Mouse (Mus musculus): ENCODE measurements around the gene Zfp426.

Zfp426 gene

DNA sequence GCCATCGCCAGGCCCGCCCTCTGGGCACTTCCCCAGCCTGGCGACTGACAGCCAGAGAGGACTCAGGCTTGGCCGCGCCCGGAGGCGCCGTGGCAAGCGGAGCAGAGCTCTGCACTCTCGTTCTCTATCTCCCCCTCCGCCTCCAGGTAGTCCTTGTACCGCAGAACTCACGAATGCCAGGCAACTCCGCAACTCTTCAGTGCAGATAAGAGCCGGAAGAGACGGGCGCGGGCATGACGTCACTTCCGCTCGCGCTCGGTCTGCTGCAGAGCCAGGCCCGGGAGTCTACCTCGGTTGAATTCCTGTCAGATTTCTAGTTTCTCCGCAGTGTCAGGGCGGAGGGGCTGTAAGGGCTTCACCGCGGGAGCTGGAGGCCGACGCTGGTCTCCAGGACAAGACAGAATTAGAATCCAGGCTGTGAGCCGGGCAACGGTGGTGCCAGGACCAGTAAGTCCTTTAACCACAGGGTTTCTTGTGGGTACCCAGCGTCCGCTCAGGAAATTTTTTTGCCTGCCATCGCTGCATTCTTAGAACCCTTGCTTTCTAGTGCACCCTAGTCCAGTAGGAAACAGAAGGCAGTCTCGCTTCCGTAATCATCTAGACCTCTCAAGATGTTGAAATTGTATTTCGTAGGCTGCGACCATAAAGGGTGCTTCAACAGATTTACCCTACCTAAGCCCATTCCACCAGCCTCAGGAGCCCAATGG lies at the start of gene Zfp426:
Zfp426 (minus strand) TSS at position 220 of the 707 bp plus-strand sequence.
- DNase-seq = peak; percentile 92

DNA sequence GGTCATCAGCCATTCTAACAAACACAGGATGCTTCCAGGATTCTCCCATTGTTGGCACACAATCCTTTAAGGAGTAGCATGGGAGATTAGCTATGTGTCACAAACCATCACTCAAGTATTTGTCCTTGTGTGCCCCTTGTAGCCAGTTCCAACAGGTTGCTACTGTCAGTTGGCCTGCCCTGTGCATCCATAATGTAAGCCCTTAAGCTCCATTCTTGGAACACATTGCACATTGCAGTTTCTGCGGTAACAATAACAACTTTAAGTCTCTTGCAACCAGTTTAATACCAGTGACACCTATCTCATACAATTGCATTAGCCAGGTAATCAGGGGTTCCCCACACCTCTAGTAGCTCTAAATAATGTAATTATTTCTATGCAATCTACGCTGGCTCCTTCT lies 44.1 kb upstream of the Zfp426 start:
- no peak for DNase-seq

DNA sequence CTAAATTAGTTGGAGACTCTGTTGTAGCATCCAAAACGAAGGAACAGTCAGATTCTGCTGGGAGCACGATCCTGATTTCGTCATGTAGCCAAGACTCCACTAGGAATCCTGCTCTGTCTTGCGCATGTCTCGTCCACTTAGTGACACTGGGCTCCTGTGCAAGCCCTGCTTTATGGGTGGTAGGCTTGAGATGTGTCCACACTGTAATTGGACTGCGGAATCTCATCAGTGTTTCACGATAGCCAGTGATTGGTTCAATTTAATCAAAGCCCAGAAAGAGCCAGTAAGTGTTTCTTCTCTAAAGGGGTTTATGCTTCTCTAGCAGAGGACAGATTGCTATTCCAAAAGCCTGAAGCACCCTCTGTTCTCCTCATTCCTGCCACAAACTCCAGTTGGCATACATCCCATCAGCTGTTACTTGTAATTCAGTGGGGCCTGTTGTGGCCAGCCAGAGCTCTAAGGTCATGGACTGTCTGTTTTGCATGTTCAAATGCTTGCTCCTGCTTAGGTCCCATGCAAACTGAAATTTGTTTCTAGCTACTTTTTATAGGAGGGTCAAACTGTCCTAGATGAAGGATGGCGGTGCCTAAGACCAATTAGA lies 41.9 kb upstream of the Zfp426 start:
- no peak for DNase-seq

DNA sequence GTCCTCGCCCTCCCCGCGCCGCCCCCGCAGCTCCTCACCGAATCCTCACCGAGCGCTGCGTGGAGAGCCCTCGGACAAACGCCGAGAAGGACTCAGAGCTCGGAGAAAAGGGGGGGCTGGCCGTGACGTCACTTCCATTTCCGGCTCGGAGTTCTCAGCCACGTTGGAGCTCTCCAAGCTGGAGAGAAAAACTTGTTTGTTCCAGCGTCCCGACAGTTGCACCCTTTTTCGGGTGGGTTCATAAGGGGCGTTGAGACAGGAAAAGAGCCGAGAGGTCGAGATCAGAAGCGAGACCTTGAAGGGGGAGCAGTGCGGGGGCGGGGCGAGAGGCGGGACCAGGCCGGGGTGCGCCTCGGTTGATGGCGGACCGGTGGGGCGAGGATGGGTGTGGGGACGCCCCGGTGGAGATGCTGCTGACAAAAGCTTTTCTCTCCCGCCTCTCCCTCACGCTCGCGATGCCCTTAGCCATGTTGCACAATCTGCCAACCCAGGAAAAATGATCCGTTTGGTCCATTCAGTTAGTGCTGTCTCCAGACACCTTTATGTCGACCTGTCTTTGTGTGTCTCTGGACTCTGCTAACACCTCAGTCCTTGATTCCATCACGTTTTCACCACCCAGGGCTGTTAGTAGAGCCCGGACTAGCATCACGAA lies 28.9 kb upstream of the Zfp426 start, which contains the start of gene Zfp266:
Zfp266 (minus strand) TSS at position 112 of the 652 bp plus-strand sequence.
- peak; percentile 94 for DNase-seq

DNA sequence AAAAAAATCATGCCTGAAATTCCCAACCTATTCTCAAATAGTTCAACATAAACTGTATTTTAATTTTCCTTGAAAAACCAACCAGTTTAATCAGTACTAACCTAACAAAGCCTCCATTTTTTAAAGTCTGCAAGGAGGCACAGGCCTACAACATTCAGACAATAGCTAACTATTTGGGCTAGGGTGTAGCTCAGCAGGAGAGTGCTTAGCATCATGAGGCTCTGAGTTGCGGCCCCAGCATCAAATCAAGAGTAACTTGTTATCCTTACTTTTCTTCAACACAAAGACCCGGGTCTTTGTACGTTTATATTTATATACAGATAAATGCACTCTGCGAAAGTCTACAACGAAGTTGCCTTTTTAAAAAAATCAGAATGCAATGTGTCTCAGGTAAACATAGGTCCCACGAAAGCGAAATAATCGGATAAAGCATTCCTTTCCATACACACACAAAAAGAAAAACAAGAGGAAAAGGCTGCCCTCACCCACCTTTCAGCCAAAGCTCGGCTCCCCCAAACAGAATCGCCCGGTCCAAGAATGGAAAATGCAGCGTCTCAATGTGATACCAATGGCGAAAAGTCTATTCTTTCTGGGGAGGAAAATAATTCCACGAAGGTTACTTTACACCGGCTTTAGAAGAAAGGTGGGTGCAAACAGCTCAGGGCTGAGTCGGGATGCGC lies 28.1 kb upstream of the Zfp426 start:
- peak; percentile 15 for DNase-seq

DNA sequence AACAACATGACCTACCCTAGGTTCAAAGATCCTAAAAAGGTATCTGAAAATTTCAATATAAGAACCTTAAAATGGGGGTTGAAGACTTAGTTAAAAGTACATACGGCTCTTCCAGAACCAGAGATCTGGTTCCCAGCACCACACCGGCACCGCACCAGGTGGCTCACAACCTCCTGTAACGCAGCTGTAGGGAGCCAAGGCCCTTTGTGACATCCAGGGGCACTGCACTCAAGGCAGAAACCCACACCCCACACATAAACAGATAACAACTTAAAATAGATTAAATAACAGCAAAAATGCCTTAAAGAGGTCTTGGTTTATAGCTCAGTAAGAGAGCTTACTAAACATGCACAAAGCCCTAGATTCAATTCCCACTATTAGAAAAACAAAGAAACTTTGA lies 27.4 kb upstream of the Zfp426 start:
- peak; percentile 25 for DNase-seq

DNA sequence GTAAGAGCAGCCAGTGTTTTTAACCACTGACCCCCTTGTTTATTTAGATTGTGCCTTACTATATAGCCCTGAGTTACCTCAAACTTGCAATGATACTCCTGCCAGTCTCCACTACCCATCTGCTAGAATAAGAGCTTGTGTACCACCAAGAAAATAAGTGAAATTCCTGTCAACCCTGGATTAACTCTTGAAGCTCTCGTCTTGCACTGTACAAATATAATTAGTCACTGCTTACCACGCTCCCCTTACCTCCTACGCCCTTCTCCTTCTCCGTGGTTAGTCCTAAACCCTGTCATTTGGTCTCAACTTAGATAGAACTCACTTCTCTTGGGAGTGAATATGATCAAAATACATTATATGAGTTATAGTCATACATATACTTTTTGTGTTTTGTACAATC lies 26.2 kb upstream of the Zfp426 start:
- no peak for DNase-seq

DNA sequence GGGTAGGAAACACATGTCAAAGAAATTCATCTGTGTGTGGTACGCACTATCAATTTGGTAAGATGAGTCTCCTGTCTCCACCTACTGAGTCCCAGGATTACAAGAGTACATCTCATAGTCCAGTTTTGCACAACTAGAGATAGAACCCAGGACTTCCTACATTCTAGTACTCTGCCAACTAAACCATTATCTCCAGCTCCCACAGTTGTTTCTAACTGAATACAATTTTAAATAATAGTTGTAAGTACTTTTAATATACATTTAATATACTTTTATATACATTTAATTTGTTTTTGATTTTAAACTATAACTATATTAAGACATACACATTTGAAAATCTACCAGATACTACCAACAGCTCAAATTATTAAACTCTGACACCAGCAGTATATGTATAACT lies 25.2 kb upstream of the Zfp426 start:
- DNase-seq = no peak

DNA sequence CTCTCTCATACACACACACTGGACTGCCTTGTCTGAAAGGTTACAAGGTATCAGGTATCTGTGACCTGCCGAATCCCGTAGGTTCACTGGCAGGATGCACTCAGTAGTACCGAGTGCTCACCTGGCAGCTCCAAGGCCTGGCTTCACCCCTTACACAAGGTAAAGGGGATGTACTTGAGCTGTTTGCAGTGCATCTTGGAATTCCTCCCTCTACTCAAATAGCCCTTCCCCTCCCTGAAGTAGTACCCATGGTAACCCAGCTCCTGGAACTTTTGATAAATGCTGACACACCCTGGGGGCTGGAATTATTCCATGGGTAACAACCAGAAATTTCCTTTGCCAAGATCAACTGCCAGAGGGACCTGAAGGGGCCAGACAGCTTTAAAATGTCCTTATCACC lies 21.5 kb upstream of the Zfp426 start:
- no peak for DNase-seq

DNA sequence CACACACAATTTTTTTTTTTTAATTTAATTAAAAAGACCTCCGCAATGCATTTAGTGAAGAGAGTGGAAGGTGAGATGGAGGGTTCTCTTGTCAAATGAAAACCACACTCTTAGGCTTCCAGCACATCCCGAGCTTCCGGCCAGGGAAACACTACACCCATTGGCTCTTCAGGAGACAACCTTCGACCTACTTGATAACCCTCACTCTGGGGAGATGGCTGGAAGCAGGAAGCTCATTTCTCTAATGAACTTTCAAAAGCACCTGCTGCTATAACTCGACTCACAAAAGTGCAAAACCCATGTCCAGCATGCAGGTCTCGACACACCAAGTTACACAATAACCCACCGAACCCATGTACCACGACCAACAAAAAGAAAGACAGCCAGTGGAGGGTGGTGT lies 20.2 kb upstream of the Zfp426 start:
- no peak for DNase-seq

DNA sequence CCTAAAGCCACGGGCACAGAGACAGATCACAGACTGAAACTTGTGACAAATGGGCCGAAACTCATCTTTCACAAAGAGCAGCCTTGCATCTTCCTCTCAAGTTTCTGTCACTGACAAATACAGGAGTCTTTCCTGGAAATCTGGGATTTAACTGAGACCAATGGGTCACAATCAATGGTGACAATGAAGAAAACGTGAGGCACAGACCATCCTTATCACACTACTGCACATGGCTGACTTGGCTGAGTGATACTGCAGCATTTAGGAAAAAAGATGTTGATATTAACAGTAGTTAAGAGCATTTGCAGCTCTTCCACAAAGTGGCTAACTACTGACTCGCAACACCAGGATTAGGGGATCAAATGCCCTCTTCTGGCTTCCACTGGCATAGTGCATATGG lies 19.1 kb upstream of the Zfp426 start:
- DNase-seq = no peak

DNA sequence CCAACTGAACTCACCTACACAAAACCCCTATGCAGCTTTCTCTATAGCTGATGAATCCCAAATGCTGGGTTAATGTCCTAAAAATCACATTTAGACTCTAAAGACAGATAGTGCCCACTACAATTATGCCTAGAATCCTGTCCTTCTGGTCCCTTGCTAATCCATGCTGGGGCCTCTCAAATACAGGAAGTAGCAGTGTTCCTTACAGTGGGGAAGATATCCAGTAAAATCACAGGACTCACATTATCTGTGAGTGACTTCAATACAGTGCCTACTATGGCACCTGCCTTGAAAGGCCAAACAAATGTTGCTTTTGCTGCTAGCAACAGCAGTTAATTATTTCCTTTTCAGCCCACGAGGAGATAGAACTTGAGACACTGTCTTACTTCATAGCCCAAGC lies 17.8 kb upstream of the Zfp426 start:
- DNase-seq = no peak

DNA sequence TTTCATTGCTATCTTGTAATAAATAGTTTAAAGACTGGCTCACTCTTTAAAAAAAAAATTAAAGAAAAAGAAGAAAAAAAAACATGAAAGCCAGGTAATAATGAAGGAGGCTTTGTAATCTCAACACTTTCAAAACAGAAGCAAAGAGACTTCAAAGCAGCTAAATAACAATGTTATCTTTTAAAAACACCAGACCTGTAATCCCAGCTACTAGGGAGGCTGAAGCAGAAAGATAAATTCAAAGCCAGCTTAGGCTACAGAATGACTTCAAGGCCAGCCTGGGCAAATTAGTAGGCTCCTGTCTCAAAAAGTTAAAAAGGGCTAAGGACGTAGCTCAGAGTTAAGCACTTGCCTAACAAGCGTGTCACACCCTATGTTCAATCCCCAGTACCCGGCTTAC lies 17.1 kb upstream of the Zfp426 start:
- DNase-seq = no peak

DNA sequence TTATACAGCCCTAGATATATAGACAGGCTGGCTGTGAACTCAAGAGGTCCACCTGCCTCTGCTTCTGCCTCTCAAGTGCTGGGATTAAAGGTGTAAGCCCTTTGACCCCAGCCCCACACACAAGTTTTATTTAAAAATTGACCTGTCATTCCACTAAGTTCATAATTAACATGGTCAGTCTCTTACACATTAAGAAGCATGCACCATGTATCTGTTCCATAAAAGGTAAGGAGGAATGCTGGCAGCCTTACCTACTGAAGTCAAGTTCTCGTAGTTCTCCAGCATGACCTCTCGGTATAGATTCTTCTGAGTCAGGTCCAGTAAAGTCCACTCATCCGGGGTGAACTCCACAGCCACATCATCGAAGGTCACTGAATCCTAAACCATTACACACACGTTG lies 12.3 kb upstream of the Zfp426 start:
- no peak for DNase-seq

DNA sequence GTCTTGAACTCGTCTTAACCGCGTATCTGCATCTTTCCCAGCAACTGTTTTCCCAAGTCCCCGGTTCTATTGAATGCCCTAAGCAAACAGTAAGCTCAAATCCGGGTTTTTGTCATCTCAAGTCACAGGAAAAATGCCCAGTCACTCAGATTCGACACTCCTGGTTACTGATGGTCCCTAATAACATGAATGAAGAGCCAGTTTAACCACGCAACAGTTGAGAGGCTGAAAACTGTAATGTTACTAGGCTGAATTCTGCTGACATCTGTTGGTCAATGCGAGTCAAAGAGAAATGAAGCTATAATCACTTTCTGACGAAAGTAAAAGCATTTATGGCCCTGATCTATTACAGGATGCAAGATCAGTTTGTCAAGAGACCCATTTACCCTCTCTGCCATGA lies 735 bp upstream of the Zfp426 start:
- DNase-seq = peak; percentile 9

DNA sequence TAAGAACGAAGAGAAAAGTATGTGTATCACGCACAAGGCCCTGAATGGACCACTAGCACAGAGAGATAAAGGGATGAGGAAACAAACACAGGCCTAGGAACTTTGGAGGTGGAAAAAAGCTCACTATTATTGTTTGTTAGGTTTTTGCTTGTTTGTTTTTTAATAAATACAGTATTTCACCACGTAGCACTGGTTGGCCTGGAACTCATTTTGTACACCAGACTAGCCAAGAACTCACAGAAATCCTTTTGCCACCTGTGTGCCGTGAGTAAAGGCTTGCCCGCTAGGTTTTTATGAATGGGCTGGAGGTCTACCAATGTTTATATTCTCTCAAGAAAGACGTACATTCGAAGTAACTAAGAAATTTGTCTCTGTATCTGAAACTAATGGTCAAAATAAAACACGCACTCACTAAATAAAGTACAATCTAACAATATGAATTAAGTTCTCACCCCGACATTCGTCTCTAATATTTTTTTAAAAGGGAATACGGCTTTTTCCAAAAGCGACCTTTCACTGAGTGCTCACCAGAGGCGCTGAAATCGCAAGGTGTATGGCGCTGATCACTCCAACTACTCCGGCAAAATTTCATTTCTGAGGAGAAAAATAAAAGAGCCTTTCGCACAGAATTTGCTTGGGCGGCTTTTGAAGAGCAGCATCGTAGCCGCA lies 554 bp downstream of the Zfp426 start:
- no peak for DNase-seq

DNA sequence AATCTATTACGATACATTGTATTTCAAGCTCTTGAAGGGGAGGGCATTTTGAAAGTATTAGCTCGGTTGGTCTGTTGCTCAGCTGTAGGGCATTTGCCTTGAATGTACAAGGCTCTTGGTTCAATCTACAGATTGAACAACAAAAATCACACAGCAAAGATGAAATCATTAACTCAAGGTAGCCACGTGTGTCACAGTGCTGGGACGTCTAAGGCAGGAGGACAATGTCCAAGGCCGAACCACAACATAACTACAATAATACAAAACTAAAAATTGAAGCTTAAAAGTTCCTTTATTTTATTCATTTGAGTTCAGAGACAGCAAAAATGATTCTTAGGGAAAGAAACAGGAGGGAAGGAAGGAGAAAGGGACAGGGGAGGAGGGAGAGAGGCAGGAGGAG lies 3.0 kb downstream of the Zfp426 start:
- DNase-seq = no peak

DNA sequence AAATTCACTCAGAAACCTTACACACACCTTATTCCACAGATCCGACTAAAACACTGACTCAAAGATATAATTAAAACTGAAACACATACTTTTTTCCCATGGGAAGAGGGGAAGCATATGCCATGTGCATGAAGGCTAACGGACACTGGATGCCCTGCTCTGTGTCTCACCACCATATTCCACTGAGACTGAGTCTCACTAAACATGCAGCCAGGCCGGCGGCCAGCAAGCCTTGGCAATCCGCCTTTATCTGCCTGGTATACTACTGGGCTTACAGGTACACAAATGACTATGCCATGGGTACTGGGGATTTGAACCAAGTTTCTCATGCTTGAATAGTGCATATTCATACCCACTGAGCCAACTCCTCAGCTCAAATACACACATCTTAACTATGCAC lies 13.2 kb downstream of the Zfp426 start:
- no peak for DNase-seq

DNA sequence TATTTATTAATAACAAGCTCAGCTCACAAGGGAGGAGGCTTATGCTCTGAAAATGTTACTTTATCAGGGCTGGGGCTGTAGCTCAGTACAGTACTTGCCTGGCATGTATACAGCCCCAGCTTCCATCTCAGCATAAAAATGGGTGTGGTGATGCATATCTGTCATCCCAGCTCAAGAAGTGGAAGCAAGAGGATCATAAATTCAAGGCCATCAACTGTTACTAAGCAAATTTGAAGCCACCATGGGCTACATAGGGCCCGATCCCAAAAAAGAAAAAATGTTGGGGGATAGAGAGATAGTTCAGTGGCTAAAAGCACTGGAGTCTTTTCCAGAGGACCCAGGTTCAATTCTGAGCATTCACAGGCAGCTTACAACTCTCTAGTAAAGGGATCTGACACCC lies 15.9 kb downstream of the Zfp426 start:
- no peak for DNase-seq

DNA sequence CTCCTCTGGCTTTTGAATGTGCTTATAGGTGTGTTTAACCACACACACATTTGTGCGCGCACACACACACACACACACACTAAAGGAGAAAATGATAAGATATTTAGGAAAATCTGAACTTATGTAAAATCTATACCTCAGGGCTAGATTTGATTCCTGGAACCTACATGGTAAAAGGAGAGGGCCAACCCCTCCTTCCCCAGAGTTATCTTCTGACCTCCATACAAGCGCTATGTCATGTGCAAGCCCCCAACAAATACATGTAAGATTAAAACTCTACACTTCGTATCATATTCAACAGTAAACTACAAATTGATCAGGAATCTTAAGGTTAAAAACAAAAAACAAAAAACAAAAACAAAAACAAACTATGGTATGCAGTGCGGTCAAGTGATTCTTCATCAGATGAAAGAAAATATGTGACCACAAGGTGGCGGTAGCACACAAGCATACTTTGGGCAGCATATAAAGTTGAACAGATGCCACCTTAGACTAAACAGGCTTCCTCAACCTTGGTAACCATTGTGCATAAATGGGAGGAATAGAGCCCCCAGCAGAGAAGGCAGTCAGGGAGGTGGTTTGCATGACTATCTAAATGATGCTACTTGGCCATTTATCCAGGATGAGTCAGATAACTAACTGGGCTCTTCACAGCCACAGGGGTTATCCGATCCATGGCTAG lies 25.6 kb downstream of the Zfp426 start:
- peak; percentile 76 for DNase-seq

DNA sequence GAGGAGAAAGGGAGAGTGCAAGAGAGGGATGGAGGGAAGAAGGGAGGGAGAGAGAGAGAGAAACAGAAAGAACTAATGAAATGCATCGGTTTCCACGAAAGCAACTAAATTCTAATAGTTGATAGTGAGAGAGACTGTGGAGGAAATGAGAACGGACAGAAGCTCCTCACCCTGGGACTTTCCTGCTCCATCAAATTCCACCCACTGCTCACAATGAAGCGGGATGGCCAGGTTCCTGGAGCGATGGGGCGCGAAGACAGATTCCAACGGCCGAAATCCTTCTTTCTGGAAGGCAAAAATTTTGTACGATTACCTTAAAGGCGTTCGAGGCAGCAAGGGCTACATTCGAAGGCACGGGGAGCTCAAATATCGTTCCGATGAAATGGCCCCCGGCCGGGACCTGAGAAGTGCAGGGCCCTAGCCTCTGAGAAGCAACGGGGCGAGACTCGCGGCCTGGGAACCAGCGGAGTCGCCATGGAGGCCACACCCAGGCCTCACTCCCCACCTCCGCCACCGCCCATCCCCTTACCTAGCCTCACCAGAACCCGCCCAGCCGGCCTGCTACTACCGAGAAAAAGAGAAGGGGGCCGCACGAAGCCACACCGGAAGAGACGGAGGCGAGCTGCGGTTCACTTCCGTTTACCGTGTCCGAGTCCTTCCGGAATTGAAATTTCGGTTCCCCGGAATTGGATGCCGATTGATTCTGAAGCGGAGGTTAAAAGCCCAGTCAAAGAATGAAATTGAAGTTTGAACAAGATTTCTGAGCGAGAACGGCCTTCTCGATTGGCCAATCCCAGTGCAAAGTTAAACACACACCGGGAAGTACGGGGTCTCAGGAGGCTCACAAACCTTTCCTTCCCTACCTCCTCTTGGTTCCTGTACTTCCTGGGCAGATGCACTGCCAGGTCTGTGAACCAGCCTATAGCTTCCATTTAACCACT lies 32.9 kb downstream of the Zfp426 start, which contains the start of gene Zfp26:
Zfp26 (minus strand) TSS at position 786 of the 941 bp plus-strand sequence.
- DNase-seq = peak; percentile 79

Data from thymus, postnatal 4 days (tissue).